Mouse (Mus musculus): Measurements from ENCODE around the gene Celf5. TPM values are rescaled to one million over a fixed set of nuclear protein-coding genes. Genes with fewer than 3 reads are reported as not detected.

Gene Celf5
- polyA plus RNA-seq, 1 experiment = 57.3 TPM

DNA sequence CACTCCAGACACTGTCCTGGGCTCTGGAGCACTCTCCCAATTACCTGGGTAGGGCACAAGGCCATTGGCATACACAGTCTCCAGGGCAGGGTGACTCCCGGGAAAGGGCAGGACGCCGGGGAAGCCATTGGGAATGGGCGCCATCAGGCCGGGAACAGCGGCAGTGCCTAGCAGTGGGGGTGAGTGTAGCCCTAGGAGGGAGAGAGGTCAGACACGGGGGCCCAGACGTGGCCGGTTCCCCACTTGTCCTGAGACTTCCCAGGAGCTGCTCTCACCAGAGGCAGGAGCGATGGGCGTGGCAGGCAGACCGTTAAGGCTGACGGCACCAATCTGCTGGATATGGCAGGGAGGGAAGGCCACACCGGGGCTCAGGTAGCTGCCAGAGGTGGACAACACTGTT, 15.6 kb downstream of the Celf5 start:
- Histone ChIP-seq H3K4me1 (ENCODE audit: control insufficient read depth, insufficient read depth, low read length) (peaks cover 15% of the 10 kb centered on the region), H3K27ac (ENCODE audit: insufficient read depth, low read length) (no peak overlapping the region), H3K27me3 (ENCODE audit: control insufficient read depth, insufficient read depth, low read length) (no peaks in the 10 kb centered on the region), H3K4me3 (replicated peaks; ENCODE audit: insufficient read depth, low read depth, low read length) (no peak overlapping the region)
- 79% methylated on average over 14 of the region's 14 CpGs for WGBS
- TF ChIP-seq POLR2A (IDR thresholded peaks at IDR 0.05; ENCODE audit: borderline replicate concordance, insufficient read depth, low read length) (no peak), CTCF (IDR thresholded peaks at IDR 0.05; ENCODE audit: borderline replicate concordance, insufficient read depth, low read depth, low read length) (no peak)
- DNase-seq = no peak

DNA sequence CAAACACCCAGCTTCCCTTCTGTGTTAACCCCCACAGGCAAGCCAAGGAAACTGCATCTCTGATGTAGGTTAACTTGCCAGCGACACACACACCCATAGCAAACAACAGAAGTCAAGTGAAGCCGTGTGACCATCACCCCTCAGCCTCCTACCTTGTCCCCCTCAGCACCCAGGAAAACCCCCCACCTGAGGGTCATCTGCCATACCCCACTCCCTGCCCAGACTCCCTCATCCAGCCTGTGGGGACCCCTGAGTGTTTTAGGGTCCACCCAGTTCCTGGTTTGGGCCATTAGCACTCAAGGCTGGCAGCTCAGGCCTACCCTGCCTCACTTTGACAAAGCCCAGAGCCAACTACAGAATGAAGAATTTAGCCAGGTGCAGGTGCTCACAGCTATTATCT, 16.4 kb downstream of the Celf5 start:
- Histone ChIP-seq H3K4me3 (replicated peaks; ENCODE audit: insufficient read depth, low read depth, low read length) (no peak overlapping the region), H3K27me3 (ENCODE audit: control insufficient read depth, insufficient read depth, low read length) (no peaks in the 10 kb centered on the region), H3K4me1 (ENCODE audit: control insufficient read depth, insufficient read depth, low read length) (peaks cover 15% of the 10 kb centered on the region), H3K27ac (ENCODE audit: insufficient read depth, low read length) (no peak overlapping the region)
- WGBS = 89% methylated on average over 2 of the region's 2 CpGs
- DNase-seq = no peak
- TF ChIP-seq POLR2A (IDR thresholded peaks at IDR 0.05; ENCODE audit: borderline replicate concordance, insufficient read depth, low read length) (no peak), CTCF (IDR thresholded peaks at IDR 0.05; ENCODE audit: borderline replicate concordance, insufficient read depth, low read depth, low read length) (no peak)

DNA sequence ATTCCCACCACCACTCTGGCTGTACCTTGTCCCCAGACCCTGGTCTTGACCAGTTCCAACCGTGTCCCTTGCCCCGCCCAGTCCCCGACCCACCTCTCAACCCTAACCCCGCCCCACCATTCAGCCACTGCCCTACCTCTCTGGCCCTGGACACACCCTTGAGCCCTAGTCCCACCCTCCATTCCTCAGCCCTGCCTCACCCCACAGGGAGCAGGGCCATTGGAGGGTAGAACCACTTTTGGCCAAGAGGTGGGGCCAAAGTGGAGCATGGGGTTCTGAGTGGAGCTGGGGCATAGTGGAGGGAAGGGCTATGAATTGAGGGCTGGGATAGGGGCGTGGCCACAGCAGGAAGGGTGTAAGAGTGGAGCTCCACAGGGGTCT, 17.3 kb downstream of the Celf5 start:
- Histone ChIP-seq H3K27ac (ENCODE audit: insufficient read depth, low read length) (no peak overlapping the region), H3K4me1 (ENCODE audit: control insufficient read depth, insufficient read depth, low read length) (peaks cover 15% of the 10 kb centered on the region), H3K4me3 (replicated peaks; ENCODE audit: insufficient read depth, low read depth, low read length) (no peak overlapping the region), H3K27me3 (ENCODE audit: control insufficient read depth, insufficient read depth, low read length) (no peaks in the 10 kb centered on the region)
- DNase-seq = no peak
- WGBS = 38% methylated on average over 5 of the region's 5 CpGs
- no peak for TF ChIP-seq CTCF (IDR thresholded peaks at IDR 0.05; ENCODE audit: borderline replicate concordance, insufficient read depth, low read depth, low read length)

DNA sequence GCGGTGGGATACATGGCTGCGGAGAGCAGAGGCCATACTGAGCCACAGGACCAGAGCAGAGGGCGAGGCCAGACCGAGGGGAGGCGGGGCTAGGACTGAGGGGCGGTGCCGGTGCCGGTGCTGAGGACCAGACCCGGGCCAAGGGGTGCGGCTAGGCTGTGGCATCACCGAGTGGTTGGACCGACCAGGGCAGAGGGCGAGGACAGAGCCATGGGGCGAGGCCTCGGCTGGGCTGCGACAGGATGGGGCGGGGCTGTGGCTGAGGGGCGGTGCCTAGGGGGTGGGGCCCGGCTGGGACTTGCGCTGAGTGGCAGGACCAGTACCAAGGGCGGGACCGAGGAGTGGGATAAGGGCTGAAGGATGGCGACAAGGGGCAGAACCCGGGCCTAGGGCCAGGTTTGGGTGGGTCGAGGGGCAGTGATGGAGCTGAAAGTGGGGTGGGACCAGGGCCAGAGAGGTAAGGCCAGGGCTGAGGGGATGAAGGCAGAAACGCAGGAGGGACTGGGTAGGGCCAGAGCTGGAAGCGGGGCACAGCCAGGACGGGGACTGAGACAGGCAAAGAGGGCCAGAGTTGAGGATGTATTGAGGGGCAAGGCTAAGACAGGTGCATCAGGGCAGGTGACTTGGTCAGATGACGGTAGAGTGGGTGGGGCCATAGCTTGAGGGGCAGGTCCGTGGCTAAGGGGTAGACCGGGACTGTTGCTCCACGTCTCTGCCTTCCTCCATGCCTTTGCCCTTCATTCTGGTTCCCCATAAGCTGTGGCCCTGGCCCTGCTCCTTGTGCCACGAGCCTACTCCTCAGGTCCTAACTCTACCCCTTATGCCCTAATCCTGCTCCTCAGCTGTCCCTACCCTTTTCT, 17.9 kb downstream of the Celf5 start:
- Histone ChIP-seq H3K27me3 (ENCODE audit: control insufficient read depth, insufficient read depth, low read length) (no peaks in the 10 kb centered on the region), H3K27ac (ENCODE audit: insufficient read depth, low read length) (no peak overlapping the region), H3K4me1 (ENCODE audit: control insufficient read depth, insufficient read depth, low read length) (peaks cover 15% of the 10 kb centered on the region), H3K4me3 (replicated peaks; ENCODE audit: insufficient read depth, low read depth, low read length) (no peak overlapping the region)
- peak; percentile 61 to 62 for DNase-seq
- 15% methylated on average over 33 of the region's 33 CpGs for WGBS
- TF ChIP-seq CTCF (IDR thresholded peaks at IDR 0.05; ENCODE audit: borderline replicate concordance, insufficient read depth, low read depth, low read length) = no peak
- no peak for TF ChIP-seq POLR2A (IDR thresholded peaks at IDR 0.05; ENCODE audit: borderline replicate concordance, insufficient read depth, low read length)

DNA sequence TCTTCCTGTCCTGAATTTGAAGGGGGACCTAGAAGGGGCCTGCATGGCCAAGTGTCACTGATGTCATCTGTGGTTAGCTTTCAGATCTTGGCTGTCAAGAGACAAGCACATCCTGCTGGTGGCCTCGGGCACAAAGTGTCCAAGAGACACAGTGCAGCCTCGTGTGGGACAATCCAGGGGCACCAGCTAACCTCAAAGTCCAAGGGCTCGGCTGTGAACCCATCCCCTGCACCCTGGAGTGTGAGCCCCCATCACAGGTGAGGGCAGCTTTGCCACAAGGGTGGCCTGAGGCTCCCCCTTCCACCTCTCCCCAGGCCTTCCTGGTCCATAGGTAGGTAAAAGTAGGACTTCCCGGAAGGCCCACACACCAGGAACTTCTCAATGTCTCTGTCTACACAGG, 19.0 kb downstream of the Celf5 start:
- no peak overlapping the region for H3K27ac ChIP-seq (ENCODE audit: insufficient read depth, low read length)
- H3K27me3 ChIP-seq (ENCODE audit: control insufficient read depth, insufficient read depth, low read length) = no peaks in the 10 kb centered on the region
- no peak for DNase-seq
- H3K4me3 ChIP-seq (replicated peaks; ENCODE audit: insufficient read depth, low read depth, low read length) = no peak overlapping the region
- 74% methylated on average over 4 of the region's 4 CpGs for WGBS
- no peak for TF ChIP-seq POLR2A (IDR thresholded peaks at IDR 0.05; ENCODE audit: borderline replicate concordance, insufficient read depth, low read length)
- TF ChIP-seq CTCF (IDR thresholded peaks at IDR 0.05; ENCODE audit: borderline replicate concordance, insufficient read depth, low read depth, low read length) = no peak
- H3K4me1 ChIP-seq (ENCODE audit: control insufficient read depth, insufficient read depth, low read length) = peaks cover 15% of the 10 kb centered on the region

DNA sequence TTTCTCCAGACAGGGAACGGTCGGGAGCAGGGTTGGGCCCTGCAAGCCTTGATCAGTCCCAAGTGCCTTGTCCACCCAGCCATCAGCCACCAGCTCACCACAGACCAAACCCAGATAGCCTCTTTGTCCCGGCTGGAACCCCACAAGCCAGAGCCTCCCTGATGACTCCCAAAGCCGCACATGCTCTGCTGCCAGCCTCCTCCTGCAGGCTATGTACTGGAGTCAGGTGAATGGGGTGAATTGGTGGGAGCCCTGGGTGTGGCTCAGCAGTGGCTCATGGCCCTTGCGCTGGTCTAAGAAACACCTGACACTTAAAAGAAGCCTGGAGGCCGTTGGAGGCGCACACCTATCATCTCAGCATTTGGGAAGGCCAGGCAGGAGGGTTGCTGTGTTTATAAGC, 19.6 kb downstream of the Celf5 start:
- no peak for TF ChIP-seq POLR2A (IDR thresholded peaks at IDR 0.05; ENCODE audit: borderline replicate concordance, insufficient read depth, low read length)
- TF ChIP-seq CTCF (IDR thresholded peaks at IDR 0.05; ENCODE audit: borderline replicate concordance, insufficient read depth, low read depth, low read length) = no peak
- Histone ChIP-seq H3K4me1 (ENCODE audit: control insufficient read depth, insufficient read depth, low read length) (peaks cover 13% of the 10 kb centered on the region), H3K4me3 (replicated peaks; ENCODE audit: insufficient read depth, low read depth, low read length) (no peak overlapping the region), H3K27me3 (ENCODE audit: control insufficient read depth, insufficient read depth, low read length) (no peaks in the 10 kb centered on the region), H3K27ac (ENCODE audit: insufficient read depth, low read length) (no peak overlapping the region)
- no peak for DNase-seq
- 85% methylated on average over 7 of the region's 7 CpGs for WGBS

DNA sequence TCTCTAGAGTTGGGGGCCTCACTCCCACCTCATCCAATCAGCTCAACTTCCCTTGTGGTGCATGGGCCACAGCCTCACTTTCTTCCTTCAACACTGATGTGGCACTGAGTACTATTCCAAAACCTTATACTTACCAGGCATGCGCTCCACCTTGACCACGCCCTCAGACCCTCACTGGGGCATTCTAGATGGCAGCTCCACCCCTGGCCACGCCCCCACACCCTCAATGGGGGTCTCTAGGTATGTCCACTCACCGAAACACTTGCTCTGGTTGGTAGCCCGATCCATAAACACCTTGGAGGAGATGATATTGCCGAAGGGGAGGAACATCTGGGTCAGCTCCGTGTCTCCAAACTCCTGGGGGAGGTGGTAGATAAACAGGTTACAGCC, 20.1 kb downstream of the Celf5 start:
- peaks cover 8% of the 10 kb centered on the region for H3K4me1 ChIP-seq (ENCODE audit: control insufficient read depth, insufficient read depth, low read length)
- H3K27ac ChIP-seq (ENCODE audit: insufficient read depth, low read length) = no peak overlapping the region
- TF ChIP-seq POLR2A (IDR thresholded peaks at IDR 0.05; ENCODE audit: borderline replicate concordance, insufficient read depth, low read length) (no peak), CTCF (IDR thresholded peaks at IDR 0.05; ENCODE audit: borderline replicate concordance, insufficient read depth, low read depth, low read length) (no peak)
- H3K4me3 ChIP-seq (replicated peaks; ENCODE audit: insufficient read depth, low read depth, low read length) = no peak overlapping the region
- no peaks in the 10 kb centered on the region for H3K27me3 ChIP-seq (ENCODE audit: control insufficient read depth, insufficient read depth, low read length)
- DNase-seq = no peak
- WGBS = 46% methylated on average over 7 of the region's 7 CpGs

DNA sequence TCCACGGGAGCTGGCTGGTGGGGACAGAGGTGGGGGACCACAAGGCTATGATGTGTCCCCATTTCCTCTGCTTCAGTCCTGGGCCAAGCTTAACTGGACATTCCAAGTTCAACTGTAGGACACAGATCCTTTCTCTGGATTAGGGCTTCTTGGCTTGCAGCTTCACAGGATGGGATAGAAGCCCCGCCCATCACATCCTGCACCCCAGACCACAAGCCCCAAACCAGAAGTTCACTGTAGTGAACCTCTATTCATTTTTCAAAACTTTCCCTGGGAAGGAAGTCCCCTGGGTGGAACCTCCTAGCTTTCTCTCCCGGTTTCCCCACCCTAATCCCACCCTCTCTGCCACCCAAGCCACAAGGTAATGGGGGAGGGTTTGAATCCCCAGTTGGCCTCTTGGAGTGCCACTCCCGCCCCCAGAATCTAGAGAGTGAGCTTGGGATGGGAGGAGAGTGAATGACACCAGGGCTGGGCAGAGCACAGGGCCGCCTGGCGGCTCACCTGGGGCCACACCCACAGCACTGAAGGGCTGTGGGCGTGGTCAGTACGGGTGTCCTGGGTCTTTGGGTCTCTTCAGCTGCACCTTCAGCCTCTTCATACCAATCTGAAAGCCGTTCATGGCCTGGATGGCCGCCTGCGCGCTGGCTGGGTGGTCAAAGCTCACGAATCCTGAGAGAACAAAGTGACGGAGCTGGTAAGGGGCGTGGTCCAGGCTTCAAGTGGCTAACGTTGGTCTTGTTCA, 20.7 kb downstream of the Celf5 start:
- Histone ChIP-seq H3K4me3 (replicated peaks; ENCODE audit: insufficient read depth, low read depth, low read length) (no peak overlapping the region), H3K4me1 (ENCODE audit: control insufficient read depth, insufficient read depth, low read length) (peaks cover 4% of the 10 kb centered on the region), H3K27me3 (ENCODE audit: control insufficient read depth, insufficient read depth, low read length) (no peaks in the 10 kb centered on the region), H3K27ac (ENCODE audit: insufficient read depth, low read length) (no peak overlapping the region)
- TF ChIP-seq POLR2A (IDR thresholded peaks at IDR 0.05; ENCODE audit: borderline replicate concordance, insufficient read depth, low read length) = no peak
- no peak for TF ChIP-seq CTCF (IDR thresholded peaks at IDR 0.05; ENCODE audit: borderline replicate concordance, insufficient read depth, low read depth, low read length)
- 40% methylated on average over 16 of the region's 16 CpGs for WGBS
- no peak for DNase-seq

Data from cerebellum, adult 2 months (tissue).